Mouse (Mus musculus) thymus, postnatal 10 days (tissue): ENCODE measurements at regions not wholly inside any gene's neighbourhood (a gene's known extent, or its start where the extent isn't known, plus 50 kb on each side); places are given as distances from the start of the nearest gene placed in this dataset.

ENCODE experiments used
- DNase-seq, 2 experiments: peaks; one replicate each; pipeline ENCODE4 v3.0.0; 2021; ENCODE audit warnings: low spot score in 2 of 2

DNA sequence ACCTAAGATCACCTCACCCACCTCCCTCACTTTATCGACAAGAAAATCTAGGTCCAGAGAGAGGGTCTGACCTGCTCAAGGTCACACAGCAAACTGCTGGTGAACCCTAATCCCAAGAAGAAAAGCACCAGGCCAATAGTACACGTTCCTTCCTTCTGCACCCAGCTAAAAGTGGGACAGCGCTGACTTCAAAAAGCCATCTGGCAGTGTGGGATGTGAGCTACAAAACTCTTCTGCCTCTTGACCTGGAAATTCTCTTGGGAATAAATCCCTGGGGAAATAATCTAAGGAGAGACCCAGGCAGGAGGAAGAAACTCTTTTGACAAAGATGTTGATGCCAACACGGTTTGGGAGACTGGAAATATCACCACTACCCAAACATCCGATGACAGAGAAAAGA, 175.4 kb downstream of the Cct6b start:
- DNase-seq = no peak

- DNase-seq = no peak
These were observed 184.2 kb downstream of the Cct6b start for GRCm38 (mm10) chr11:82579841-82580415.

DNA sequence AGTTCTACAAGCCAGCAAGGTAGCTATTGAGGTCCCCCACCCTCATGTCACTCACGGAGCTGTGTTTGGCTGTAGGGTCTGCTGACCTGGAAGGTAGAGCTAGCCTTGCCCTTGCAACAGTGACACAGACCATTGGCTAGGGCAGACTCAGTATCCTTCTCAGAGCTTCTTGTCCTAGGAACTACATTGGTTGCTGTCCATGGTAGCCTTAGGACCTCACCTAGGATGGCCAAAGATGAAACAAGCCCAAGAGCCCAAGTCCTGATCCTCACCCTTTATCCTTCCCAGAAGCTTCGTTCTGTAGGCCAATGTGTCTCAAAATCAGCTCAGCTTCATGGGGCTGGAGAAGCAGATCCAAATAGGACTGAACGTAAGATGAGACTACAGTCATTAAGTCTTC, 187.3 kb downstream of the Tmem132e start:
- DNase-seq = no peak

DNA sequence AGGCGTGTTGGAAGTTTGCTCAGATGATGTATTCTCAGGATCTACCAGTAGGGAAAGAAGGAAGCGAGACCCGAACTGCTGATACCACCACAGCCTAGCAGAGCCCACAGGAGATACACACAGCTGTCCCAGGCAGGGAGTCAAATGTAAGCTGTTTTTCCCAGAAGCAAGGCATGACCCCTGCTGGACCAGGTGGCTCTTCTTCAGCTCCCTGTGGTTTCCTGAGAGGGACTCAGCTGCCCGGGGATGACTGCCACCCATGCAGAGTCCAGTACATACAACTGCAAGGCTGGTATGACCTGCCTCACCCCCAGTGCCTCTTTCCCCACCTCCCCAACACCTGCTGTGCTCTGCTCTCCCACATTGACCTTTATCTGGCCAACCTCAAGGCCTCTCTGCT, 184.4 kb downstream of the Tmem132e start:
- no peak for DNase-seq

GRCm38 (mm10) chr11:82571525-82571924, 182.8 kb downstream of the Tmem132e start:
- DNase-seq = no peak

DNA sequence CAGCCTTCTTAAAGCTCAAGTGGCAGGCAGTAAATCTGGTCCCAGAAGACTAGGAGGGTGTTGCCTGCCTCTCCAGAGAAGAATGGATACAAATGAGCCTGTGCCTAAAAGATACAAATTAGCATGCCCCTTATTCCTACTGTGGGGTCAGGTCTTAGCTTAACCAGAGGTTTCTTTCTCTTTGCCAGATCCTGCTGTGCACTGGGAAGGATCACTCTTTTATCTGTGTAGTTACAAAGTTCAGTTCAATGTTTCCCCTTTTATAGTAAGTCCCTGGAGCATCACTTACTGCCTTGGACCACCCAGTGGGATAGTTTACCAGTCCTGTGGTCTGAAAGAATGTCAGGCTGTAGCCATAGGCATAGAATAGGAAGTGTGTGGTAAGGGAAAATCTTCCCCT, 181.1 kb downstream of the Tmem132e start:
- DNase-seq = no peak

- DNase-seq = no peak
These were observed 179.5 kb downstream of the Tmem132e start for GRCm38 (mm10) chr11:82568219-82568676.

- no peak for DNase-seq
These were observed 178.4 kb downstream of the Tmem132e start for GRCm38 (mm10) chr11:82567014-82567685.

DNA sequence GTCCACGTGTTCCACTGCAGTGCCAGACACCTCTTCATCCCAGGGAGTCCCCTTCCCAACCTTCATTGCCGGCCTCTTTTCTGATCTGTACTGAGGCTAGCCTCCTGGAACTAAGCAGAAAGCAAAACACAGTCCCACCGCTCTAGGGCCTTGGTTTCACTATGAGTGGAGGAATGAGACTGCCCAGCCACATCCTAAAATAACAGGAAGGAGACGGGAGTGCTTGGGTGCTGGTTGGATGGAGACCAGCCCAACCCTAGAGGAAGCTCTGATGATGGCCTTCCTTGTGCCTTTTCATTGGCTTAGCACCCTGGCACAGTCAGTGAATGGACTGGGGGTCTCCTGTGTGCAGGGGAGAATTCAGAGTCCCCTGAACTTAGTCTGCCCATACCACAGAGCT, 177.4 kb downstream of the Tmem132e start:
- DNase-seq = no peak

DNA sequence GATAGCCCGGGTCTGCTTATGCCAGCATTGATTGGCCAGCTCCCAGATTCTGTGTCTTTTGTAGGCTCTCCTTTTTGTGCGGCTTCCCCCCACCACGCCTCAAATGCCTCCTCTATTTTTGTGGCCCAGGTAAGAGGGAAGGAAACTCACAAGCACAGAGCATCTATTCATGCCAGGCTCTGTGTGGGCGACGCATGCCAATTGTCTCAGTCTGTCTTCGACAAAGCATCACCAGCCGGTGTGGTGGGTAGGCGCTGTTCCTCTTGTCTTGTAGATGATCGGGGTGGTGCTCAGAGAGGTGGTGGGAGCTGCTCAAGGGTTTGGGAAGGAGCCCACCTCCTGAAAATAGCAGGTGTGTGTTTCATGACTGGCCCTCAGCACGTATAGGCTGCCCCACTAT, 175.5 kb downstream of the Tmem132e start:
- no peak for DNase-seq

GRCm38 (mm10) chr11:82542028-82542427, 153.3 kb downstream of the Tmem132e start:
- DNase-seq = no peak

GRCm38 (mm10) chr11:82541376-82541775, 152.7 kb downstream of the Tmem132e start:
- DNase-seq = no peak

- no peak for DNase-seq
These were observed 149.2 kb downstream of the Tmem132e start for GRCm38 (mm10) chr11:82537931-82538330.

GRCm38 (mm10) chr11:82523200-82523802, 134.6 kb downstream of the Tmem132e start:
- no peak for DNase-seq

DNA sequence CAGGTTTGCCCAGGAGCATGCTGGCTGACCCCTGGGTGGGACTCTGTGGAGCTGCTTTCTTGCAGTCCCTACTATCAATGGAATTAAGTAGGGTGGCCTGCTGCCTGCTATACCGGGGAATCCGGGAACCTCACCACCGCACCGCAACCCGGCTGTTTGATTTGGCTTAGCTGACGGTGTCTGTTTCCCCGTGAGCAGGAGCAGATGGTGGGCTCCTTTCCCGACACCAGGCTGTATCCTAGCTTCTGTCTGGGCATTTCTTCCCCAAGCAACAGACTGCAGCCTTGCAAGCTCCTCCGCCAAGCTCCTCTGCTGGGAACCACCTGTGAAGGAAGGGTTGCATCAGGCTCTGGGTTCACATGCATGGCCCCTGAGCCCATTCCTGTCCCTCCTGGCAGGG, 132.7 kb downstream of the Tmem132e start:
- DNase-seq = no peak

- DNase-seq = no peak
These were observed 130.0 kb downstream of the Tmem132e start for GRCm38 (mm10) chr11:82518691-82519090.

DNA sequence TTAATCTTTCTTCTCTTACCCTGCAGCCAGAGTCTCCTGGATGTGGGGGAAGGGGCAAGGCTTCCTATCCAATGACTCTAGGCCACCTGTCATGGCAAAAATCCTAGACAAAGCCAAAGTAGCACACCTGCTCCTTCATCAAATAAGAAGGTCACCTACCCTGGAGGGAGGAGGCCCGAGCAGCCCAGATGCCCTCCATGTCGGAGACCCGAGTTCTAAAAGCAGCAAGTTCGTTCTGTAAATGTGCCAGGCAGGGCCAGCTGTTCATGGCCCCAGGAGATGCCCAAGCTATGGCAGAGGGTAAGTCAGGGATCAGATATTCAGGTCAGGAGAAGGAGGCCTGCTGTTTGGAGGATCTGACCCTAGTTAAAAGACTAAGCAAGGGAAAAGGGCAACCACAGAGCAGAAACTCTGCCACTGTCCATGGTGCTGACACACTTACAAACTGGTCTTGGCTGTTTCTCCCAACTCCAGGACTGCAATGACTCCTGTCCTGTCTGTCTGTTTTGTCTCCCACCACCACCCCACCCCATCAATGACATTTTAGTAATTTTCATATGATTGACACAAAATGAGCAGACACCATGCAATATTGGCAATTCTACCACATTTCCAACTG, 125.9 kb downstream of the Tmem132e start:
- DNase-seq = no peak

DNA sequence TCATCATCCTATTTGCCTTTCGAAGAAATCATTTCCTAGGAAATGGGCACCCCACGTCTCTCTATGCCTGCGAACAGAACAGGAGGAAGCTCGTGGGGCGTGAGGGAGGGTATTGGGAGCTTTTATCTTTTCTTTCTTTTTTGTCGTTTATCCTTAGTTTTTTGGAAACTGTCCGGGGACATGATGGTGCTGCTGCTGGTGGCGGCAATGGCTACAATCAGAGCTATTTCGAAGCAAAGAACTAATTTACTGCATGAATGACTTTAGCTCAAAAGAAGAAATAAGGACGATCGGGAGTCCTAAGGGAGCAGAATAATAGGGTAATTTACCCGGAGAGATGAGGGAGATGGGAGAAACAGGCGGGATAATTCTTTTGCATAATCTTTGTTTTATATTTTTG, 119.9 kb downstream of the Tmem132e start:
- no peak for DNase-seq
